Mouse (Mus musculus) 3134 (cell line): Measurements from ENCODE around the gene Nbl1.

Source experiments
- DNase-seq: peaks from one replicate; pipeline ENCODE4 v3.0.0-alpha.2; 2011; ENCODE audit warnings: low spot score; ENCODE audit not compliant: insufficient read length; ENCODE audit errors: extremely low read depth

Gene Nbl1

DNA sequence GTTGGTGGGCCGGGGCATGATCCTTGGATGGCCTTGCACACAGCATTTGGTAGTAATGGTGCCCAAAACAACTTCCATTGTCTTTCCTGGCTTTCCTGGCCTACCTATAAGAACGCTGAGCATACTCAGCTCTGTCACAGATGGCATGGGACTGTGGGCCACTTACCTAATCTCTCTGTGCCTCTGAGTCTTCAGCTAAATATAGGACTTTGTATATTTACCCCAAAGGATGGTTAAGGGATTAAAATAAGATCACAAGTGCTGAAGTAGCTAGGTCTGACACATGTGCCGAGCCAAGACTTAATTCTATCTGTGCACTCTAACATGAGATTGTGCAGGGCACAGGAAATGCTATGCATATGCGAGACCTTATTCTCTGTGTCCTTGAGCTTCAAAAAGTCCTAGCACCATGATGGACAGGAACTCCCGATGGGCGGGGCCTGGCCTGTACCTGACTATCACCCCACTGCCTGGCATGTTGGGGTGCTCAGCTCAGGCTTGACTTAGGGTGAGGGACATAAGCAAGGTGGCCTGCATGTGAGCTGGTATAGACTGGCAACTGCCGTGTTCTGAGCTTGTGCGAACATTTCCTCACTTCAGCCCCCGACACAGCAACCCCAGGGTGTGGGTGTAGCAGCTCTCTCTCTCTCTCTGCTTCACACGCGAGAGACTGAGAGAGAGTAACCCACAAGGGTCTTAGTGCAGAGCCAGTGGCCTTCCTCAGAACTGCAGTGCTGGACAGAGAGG, 59.4 kb downstream of the Nbl1 start:
- no peak for DNase-seq

DNA sequence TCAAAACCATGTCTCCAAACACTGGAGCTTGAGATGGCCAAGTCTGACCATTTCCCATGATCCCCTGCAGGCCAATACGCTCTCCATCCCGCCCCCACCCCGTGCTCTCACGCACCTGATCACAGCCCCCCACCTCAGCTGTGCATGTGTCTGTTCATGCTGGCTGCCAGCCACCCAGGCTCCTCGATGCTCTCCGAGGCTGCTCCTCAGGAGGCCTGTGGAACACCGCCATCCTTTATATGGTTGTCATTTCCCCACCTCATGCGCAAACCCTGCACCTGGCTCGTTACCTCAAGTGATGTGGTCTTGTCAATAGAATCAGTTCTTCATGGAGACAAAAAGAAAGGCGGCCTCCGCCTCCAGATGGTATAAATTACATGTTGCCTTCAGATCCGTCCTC, 60.3 kb downstream of the Nbl1 start:
- no peak for DNase-seq
